Comparison of ENCODE assay signal across 17 mouse cellular contexts in genomic region chr6:135304576-135305260, GRCm38 (mm10). TPM values are rescaled to one million over a fixed set of nuclear protein-coding genes. Genes with fewer than 3 reads are reported as not detected.
DNase-seq lines count a peak whose midpoint lies in the region; ATAC-seq and TF ChIP-seq lines count a peak whose summit lies in the region.
"Had no signal": no experiment of that assay in that cellular context is flagged by ENCODE, and none has a peak within 500 bp of the region (broad histone marks: within the 10 kb centered on the region; RNA-seq: fewer than 3 reads in every experiment).

No protein-coding gene starts in this region.

- DNase-seq in gastrocnemius, adult 2 months, result no peak
- no peak for DNase-seq in gastrocnemius, adult 8-10 months (ENCODE audit: low spot score in 2 of 2)
- DNase-seq in lung, postnatal 0 days (ENCODE audit: low spot score), result no peak
- no peak for DNase-seq in lung, postnatal 4 days
- no peak for DNase-seq in stomach, postnatal 0 days (ENCODE audit: low spot score)
- DNase-seq in liver, embryonic 11.5 days (ENCODE audit: low spot score), result no peak
- no peak for DNase-seq in right cerebral cortex, adult 2 months (ENCODE audit: low spot score in 2 of 2)
- DNase-seq: adrenal gland, adult 2 months; cerebellum, adult 11 months; gastrocnemius, postnatal 14 days; right cerebral cortex, postnatal 14 days had no signal

- H3K27ac ChIP-seq in gastrocnemius, adult 2 months, result peak overlapping the region; percentile 48; the same call in 1 of the 2 replicates
- peak overlapping the region; percentile 66; the same call in 1 of the 2 replicates for H3K27ac ChIP-seq in lung, postnatal 0 days (ENCODE audit: low read length)
- H3K27ac ChIP-seq in kidney, embryonic 14.5 days (ENCODE audit: low read depth, low read length), result peak overlapping the region; percentile 71; the same call in 1 of the 2 replicates
- peak overlapping the region; percentile 53 for H3K27ac ChIP-seq in stomach, postnatal 0 days (replicated peaks)
- H3K27ac ChIP-seq in liver, embryonic 11.5 days (ENCODE audit: low read depth, low read length), result no peak overlapping the region
- H3K27ac ChIP-seq: layer of hippocampus, adult 2 months; neural tube, embryonic 12.5 days had no signal

- no peak overlapping the region for H3K4me3 ChIP-seq in gastrocnemius, adult 2 months
- no peak overlapping the region for H3K4me3 ChIP-seq in lung, postnatal 0 days (ENCODE audit: low read depth, low read length)
- H3K4me3 ChIP-seq in kidney, embryonic 14.5 days (ENCODE audit: low read length), result no peak overlapping the region
- H3K4me3 ChIP-seq in stomach, postnatal 0 days (ENCODE audit: low read depth, low read length), result no peak overlapping the region
- H3K4me3 ChIP-seq in liver, embryonic 11.5 days (ENCODE audit: low read depth, low read length), result no peak overlapping the region
- H3K4me3 ChIP-seq: layer of hippocampus, adult 2 months; neural tube, embryonic 12.5 days had no signal

- intact Hi-C loops in gastrocnemius, adult 2 months (cut with DNase I), result no loop called here

- H3K4me1 ChIP-seq in lung, postnatal 0 days (ENCODE audit: insufficient read depth, low read depth, low read length), result peaks cover 12% of the 10 kb centered on the region; the same call in 1 of the 2 replicates
- H3K4me1 ChIP-seq in kidney, embryonic 14.5 days (ENCODE audit: control insufficient read depth, insufficient read depth, low read length), result peaks cover 7% of the 10 kb centered on the region; the same call in 1 of the 2 replicates
- H3K4me1 ChIP-seq in stomach, postnatal 0 days (replicated peaks; ENCODE audit: control insufficient read depth, insufficient read depth), result no peaks in the 10 kb centered on the region
- no peaks in the 10 kb centered on the region; the same call in 1 of the 2 replicates for H3K4me1 ChIP-seq in liver, embryonic 11.5 days (replicated peaks; ENCODE audit: control insufficient read depth, insufficient read depth, low read length)
- H3K4me1 ChIP-seq: neural tube, embryonic 12.5 days had no signal

- no peaks in the 10 kb centered on the region for H3K9me3 ChIP-seq in lung, postnatal 0 days (ENCODE audit: low read length)
- no peaks in the 10 kb centered on the region for H3K9me3 ChIP-seq in kidney, embryonic 14.5 days (ENCODE audit: control insufficient read depth, low read length)
- H3K9me3 ChIP-seq in stomach, postnatal 0 days (ENCODE audit: control insufficient read depth, low read length), result no peaks in the 10 kb centered on the region
- H3K9me3 ChIP-seq in liver, embryonic 11.5 days (ENCODE audit: control insufficient read depth, low read length), result no peaks in the 10 kb centered on the region
- H3K9me3 ChIP-seq: neural tube, embryonic 12.5 days had no signal

- no peak for TF ChIP-seq CTCF in gastrocnemius, adult 2 months (IDR thresholded peaks at IDR 0.05)
- TF ChIP-seq CTCF in lung, postnatal 0 days (IDR thresholded peaks at IDR 0.05), result no peak
- TF ChIP-seq CTCF in stomach, postnatal 0 days (IDR thresholded peaks at IDR 0.05; ENCODE audit: low read depth), result no peak

- no peak for ATAC-seq in lung, postnatal 0 days
- ATAC-seq in kidney, embryonic 14.5 days (ENCODE audit: low FRiP score, low TSS enrichment), result peak; percentile 76; the same call in 1 of the 2 replicates
- ATAC-seq in stomach, postnatal 0 days (ENCODE audit: low FRiP score, low TSS enrichment), result 0 out of 2 replicates have a peak, but pooled peaks have one; percentile 26
- ATAC-seq in liver, embryonic 11.5 days (replicated peaks; ENCODE audit: low FRiP score), result no peak

- H3K9ac ChIP-seq in lung, postnatal 0 days (replicated peaks; ENCODE audit: low read depth), result no peak overlapping the region
- H3K9ac ChIP-seq in kidney, embryonic 14.5 days (ENCODE audit: low read depth, low read length), result no peak overlapping the region
- H3K9ac ChIP-seq in stomach, postnatal 0 days (ENCODE audit: low read length), result no peak overlapping the region
- H3K9ac ChIP-seq in liver, embryonic 11.5 days (ENCODE audit: low read depth, low read length), result no peak overlapping the region
- H3K9ac ChIP-seq: neural tube, embryonic 12.5 days had no signal

- no peak overlapping the region for H3K4me2 ChIP-seq in lung, postnatal 0 days (replicated peaks; ENCODE audit: low read depth, low read length)
- H3K4me2 ChIP-seq in kidney, embryonic 14.5 days (replicated peaks; ENCODE audit: low read depth, low read length), result no peak overlapping the region
- no peak overlapping the region for H3K4me2 ChIP-seq in stomach, postnatal 0 days (replicated peaks; ENCODE audit: low read depth)
- no peak overlapping the region for H3K4me2 ChIP-seq in liver, embryonic 11.5 days
- H3K4me2 ChIP-seq: neural tube, embryonic 12.5 days had no signal

- H3K36me3 ChIP-seq in lung, postnatal 0 days (ENCODE audit: insufficient read depth, low read length), result no peaks in the 10 kb centered on the region
- H3K36me3 ChIP-seq in kidney, embryonic 14.5 days (ENCODE audit: control insufficient read depth, insufficient read depth, low read length), result no peaks in the 10 kb centered on the region
- no peaks in the 10 kb centered on the region for H3K36me3 ChIP-seq in stomach, postnatal 0 days (ENCODE audit: control insufficient read depth, insufficient read depth, low read length)
- no peaks in the 10 kb centered on the region for H3K36me3 ChIP-seq in liver, embryonic 11.5 days (ENCODE audit: control insufficient read depth, insufficient read depth, low read length)
- H3K36me3 ChIP-seq: neural tube, embryonic 12.5 days had no signal

- 36% methylated on average over 7 of the region's 7 CpGs for WGBS in lung, postnatal 0 days
- WGBS in kidney, embryonic 14.5 days, result 38% methylated on average over 7 of the region's 7 CpGs
- 44% methylated on average over 7 of the region's 7 CpGs for WGBS in stomach, postnatal 0 days
- WGBS in liver, embryonic 11.5 days, result 54% methylated on average over 7 of the region's 7 CpGs

- H3K27me3 ChIP-seq in lung, postnatal 0 days (replicated peaks; ENCODE audit: insufficient read depth, low read length), result no peaks in the 10 kb centered on the region
- H3K27me3 ChIP-seq in kidney, embryonic 14.5 days (ENCODE audit: control insufficient read depth, insufficient read depth, low read length), result no peaks in the 10 kb centered on the region
- no peaks in the 10 kb centered on the region for H3K27me3 ChIP-seq in stomach, postnatal 0 days (ENCODE audit: control insufficient read depth, insufficient read depth, low read length)
- no peaks in the 10 kb centered on the region for H3K27me3 ChIP-seq in liver, embryonic 11.5 days (replicated peaks; ENCODE audit: control insufficient read depth, insufficient read depth, low read length)
- H3K27me3 ChIP-seq: neural tube, embryonic 12.5 days had no signal

- peak; percentile 36; the same call in 1 of the 2 replicates for TF ChIP-seq EP300 in lung, postnatal 0 days (IDR thresholded peaks at IDR 0.05)
- no peak for TF ChIP-seq EP300 in stomach, postnatal 0 days (optimal IDR thresholded peaks at IDR 0.05)

RNA-seq across cellular contexts. Expression of gene Pbp2, which starts 5.5 kb away (rescaled TPM):
- total RNA-seq in gastrocnemius, adult 2 months (2021), result under 1 TPM in 1 of 2 experiments, not detected in 1; 0.17 TPM
- total RNA-seq in gastrocnemius, adult 8-10 months (2022), result not detected
- polyA plus RNA-seq in lung, postnatal 0 days (2015; fragmentation: Nextera tagmentation; extraction: Ambion mirVana), result 0.42 and 1.6 TPM in 2 replicates
- 0.30 and 0.50 TPM in 2 replicates for polyA plus RNA-seq in kidney, embryonic 14.5 days (2014; fragmentation: Nextera tagmentation; extraction: Ambion mirVana)
- polyA plus RNA-seq in stomach, postnatal 0 days (2015; fragmentation: Nextera tagmentation; extraction: Ambion mirVana), result 3.5 and 4.5 TPM in 2 replicates
- not detected in 2 replicates for polyA plus RNA-seq in liver, embryonic 11.5 days (2014; fragmentation: Nextera tagmentation; extraction: Ambion mirVana)
- total RNA-seq: adrenal gland, adult 2 months; gastrocnemius, postnatal 14 days; hematopoietic stem cell, adult 5-6 weeks; megakaryocyte-erythroid progenitor cell, adult 5-6 weeks; MEL had no signal
- polyA plus RNA-seq: adrenal gland, adult 2 months had no signal

RNA-seq across cellular contexts. Expression of gene Gsg1, which starts 50.6 kb away (rescaled TPM):
- not detected for total RNA-seq in gastrocnemius, adult 2 months (2021)
- not detected for total RNA-seq in gastrocnemius, adult 8-10 months (2022)
- 2.9 and 5.5 TPM in 2 replicates for polyA plus RNA-seq in lung, postnatal 0 days (2015; fragmentation: Nextera tagmentation; extraction: Ambion mirVana)
- polyA plus RNA-seq in kidney, embryonic 14.5 days (2014; fragmentation: Nextera tagmentation; extraction: Ambion mirVana), result 0.64 and 1.1 TPM in 2 replicates
- 0.50 and 0.80 TPM in 2 replicates for polyA plus RNA-seq in stomach, postnatal 0 days (2015; fragmentation: Nextera tagmentation; extraction: Ambion mirVana)
- 0.51 and 1.1 TPM in 2 replicates for polyA plus RNA-seq in liver, embryonic 11.5 days (2014; fragmentation: Nextera tagmentation; extraction: Ambion mirVana)
- total RNA-seq: adrenal gland, adult 2 months; megakaryocyte-erythroid progenitor cell, adult 5-6 weeks; MEL had no signal

RNA-seq across cellular contexts. Expression of gene Emp1, which starts 57.6 kb away (rescaled TPM):
- total RNA-seq in gastrocnemius, adult 2 months (2021), result 10 to 100 TPM; 20.3 to 60.2 TPM
- total RNA-seq in gastrocnemius, adult 8-10 months (2022), result 10 to 100 TPM; 12.3 to 26.2 (median 18.0) TPM
- 127 and 136 TPM in 2 replicates for polyA plus RNA-seq in lung, postnatal 0 days (2015; fragmentation: Nextera tagmentation; extraction: Ambion mirVana)
- polyA plus RNA-seq in kidney, embryonic 14.5 days (2014; fragmentation: Nextera tagmentation; extraction: Ambion mirVana), result 14.0 and 23.7 TPM in 2 replicates
- 88.1 and 105 TPM in 2 replicates for polyA plus RNA-seq in stomach, postnatal 0 days (2015; fragmentation: Nextera tagmentation; extraction: Ambion mirVana)
- 0.81 and 1.5 TPM in 2 replicates for polyA plus RNA-seq in liver, embryonic 11.5 days (2014; fragmentation: Nextera tagmentation; extraction: Ambion mirVana)
- total RNA-seq: MEL had no signal

Comparison
In these comparisons a context has a peak if more than half of its experiments do, and no peak if none do; other contexts are left out.
1. ATAC-seq: peak in kidney, embryonic 14.5 days (single experiment) and stomach, postnatal 0 days (single experiment); none in lung, postnatal 0 days (single experiment) and liver, embryonic 11.5 days (single experiment).